Mouse (Mus musculus) urinary bladder, adult 2 months (tissue): ENCODE data around the gene Large1. TPM values are rescaled to one million over a fixed set of nuclear protein-coding genes. Genes with fewer than 3 reads are reported as not detected.
"Not testable (repeated sequence)": the region's sequence is repeated elsewhere in the genome, so short reads cannot be mapped to it uniquely, and the experiment has no call there.

ENCODE experiments used
- DNase-seq: peaks from one replicate; pipeline ENCODE4 v3.0.0; 2022; ENCODE audit warnings: low spot score
- polyA plus RNA-seq: library from polyadenylated mRNA; depleted of rRNA; stranded (reverse); fragments of >200 nt; gene quantifications from 2 replicates; pipeline ENCODE4 v1.2.3, GENCODE M21; 2012

Large1 gene
- polyA plus RNA-seq, 1 experiment: 20.4 TPM

DNA sequence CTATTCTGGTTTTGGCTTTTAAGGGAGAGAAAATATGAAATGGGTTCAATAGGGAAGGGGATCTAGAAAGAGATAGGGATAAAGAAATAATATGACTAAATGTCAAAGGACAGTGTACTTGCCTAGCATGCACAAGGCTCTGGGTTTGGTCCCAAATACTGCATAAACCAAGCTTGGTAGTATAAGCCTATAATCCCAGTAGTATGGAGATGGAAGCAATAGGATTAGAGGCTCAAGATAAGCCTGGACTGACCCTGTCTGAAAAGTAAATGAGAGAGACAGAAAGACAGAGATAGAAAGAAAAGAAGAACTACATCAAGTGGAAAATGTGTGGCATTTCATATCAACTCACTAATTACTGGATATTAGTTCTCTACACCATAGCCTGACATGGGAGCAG, 180.7 kb downstream of the Large1 start:
- DNase-seq: no peak

DNA sequence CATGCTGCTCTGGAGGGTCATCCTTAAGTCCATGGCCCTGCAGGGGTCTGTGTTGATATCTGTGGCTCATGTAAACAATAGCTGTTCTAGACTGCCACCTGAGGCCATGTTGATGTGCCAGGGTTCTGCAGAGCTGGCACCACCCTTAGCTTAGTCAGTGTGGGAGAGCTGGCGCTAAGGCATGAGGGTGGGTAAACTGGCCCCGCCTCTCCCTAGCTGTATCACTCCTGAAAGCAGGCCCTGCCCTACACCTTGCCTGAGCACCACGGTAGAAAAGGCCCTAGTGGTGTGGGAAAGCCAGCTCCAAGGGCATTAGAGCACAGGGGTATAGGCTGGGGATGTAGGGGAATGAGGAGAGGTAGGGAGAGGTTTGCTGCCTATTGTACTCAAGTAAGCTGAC, 191.3 kb downstream of the Large1 start:
- no peak for DNase-seq

DNA sequence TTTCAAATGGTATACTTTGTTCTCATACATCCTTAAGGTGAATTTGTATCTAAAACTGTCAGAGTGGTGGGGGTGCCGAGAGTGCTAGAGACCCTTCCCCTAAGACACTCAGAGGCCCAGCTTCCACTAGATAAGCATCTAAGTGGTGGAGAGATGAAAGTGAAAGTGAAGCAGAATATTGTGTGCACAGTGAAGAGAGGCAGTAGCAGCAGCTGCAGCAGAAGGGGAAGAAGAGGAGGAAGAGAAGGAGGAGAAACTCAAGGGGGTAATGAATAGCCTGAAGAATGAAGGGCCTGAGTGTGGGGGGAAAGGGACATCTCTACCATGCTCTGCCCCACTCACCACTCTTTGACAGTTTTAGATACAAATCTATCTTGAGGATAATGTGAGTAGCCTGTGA, 191.8 kb downstream of the Large1 start:
- DNase-seq: no peak

DNA sequence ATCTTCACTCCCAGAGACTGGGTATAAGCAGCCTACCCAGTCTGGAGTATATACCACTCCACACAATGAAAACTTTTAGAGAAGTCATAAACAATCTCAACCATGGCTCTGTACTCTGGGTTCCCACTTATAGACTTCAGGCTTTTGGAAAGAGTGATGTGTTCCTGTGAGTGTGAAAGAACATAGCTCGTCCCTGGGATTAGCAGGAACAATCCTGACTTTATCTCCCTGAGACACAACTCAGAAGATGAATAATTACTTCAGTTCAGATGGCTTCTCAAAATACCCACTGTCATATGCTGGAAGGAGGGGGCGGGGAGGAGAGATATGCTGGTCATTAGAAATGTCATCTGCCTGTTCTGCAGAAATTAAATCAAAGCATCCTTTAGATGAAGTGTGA, 192.4 kb downstream of the Large1 start:
- DNase-seq: no peak

DNA sequence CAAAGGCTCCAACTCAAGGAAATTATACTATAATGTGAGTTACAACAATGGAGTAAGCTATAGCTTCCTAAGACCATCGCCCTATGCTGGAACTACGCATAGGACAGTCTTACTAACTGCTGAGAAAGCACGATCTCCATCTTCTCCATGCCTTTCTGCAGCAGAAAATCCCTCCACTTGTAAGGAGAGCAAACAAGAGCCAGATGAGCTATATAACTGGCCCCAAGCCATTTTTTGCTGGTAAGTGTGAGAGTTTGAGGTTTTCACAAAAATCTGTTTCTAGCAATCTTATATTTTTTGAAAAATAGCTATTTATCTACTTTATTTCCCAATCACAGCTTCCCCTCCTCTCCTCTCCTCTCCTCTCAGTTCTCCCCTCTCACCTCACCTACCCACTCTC, 206.1 kb downstream of the Large1 start:
- DNase-seq: no peak

DNA sequence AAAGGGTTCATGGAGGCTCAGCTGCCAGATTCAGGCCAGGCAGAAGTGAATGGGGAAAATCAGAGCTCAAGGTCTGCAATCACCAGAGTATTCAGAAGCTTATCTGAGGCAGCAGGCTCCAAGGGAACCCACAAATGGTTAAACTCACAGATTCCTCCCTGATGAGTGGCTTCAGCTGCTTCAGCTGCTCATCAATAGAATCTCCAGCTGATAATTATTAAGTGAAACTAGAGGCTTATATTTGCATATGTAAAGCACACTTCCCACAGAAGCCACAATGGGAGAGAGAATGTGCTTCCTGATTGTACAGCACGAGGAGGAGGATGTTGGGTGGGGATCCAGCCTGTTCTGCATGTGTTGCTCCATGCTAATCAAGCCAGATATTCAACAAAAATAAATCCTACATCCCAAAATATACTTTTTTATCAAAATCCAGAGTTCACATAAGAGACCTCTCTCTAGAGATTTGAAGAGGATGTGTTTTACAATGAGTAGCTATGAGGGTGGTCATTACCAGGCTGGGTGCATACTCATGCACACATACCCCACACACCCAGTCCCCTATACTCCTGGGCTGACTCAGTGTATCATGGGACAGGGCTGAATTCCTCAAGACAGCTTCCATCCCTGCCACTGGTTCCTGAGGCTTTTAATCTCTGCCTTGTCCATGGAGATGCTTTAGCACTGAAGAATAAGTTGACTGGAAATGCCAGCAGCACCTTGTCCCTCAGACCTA, 210.5 kb downstream of the Large1 start:
- DNase-seq: no peak

DNA sequence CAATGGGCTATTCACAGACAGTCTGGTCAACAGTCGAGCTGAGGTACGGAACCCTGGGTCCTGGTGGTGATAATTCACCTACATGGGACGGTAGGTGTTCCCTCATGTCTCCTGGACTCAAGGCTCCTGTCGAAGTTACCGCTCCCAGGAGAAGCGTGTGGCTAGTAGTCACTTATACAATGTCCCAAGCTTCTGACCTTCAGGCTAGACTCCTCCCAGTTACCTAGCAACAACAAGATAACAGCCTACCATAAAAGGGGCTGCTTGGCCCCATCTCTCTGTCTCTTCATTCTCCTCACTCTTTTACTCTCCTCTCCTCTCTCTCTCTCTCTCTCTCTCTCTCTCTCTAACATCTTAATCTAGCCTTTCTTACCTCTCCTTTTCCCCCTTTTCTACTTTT, 217.9 kb downstream of the Large1 start:
- no peak for DNase-seq

DNA sequence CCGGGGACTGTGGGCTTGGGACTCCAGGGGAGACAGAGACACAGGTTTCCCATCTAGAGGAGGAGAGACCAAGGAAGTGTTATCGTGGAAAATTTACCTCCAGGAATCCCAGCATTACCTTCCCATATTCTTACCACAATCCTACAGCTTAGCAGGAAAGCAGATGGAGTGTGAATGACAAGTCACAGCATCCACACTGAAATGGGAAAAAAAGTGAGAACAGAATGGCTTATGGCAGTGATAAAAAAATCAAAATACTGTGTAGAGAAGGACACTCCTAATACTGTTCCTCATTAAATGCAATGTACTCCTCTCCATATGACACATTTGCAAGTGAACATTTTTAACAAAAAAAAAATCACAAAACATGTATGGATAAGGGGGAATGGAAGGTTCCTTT, 221.3 kb downstream of the Large1 start:
- no peak for DNase-seq

DNA sequence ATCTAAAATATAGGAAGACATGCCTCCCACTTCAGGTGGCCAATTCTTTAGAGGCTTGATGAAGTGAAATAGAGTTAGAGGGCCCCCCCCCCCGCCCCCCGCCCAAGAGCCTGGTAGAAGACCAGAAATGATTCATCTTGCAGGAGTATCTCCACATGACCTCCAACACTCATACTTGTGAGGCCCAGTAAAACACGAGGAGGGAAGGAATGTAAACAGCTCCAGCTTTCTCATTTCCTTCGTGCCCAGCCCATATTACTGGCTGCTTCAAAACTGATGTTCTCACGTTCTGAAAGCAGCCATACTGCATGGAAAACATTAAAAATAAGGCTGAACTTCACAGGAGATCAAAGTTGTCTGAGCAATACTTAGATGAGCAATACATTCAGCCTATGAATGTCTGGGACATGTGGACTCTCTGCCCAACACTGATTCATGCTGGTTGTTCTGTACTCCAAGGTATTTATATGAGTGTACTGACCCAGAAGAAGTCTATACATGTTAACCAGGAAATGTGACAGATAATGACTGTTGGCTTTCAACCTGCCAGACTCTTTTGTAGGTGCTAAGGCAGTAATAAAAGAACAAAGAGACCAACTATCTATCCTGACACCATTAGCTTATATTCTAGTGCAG, 229.4 kb downstream of the Large1 start:
- DNase-seq: no peak

DNA sequence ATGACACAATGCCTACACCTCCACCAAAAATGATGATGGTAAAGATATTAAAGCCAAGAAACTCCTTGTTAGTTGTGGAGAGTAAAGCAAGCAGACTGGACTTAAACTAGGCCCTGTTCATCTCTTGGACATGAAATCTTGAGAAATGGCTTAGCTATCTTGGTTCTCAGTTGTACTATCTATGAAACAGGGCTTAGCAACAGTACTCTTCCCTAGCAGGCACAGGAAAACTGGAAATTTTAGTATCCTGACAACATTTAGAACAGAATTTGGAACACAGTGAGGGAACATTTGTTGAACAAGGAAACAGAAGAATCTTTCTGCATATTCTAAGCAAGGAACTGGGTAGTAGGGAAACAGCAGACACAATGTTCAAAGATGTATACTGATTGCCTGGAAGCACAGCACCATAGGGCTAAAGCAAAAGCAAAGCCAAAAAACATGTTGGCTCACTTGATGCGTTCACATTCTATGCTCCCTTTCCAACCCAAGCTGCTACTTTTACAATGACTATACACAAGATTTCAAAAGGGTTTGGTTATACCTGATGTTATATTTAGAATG, 240.9 kb downstream of the Large1 start:
- DNase-seq: no peak

DNA sequence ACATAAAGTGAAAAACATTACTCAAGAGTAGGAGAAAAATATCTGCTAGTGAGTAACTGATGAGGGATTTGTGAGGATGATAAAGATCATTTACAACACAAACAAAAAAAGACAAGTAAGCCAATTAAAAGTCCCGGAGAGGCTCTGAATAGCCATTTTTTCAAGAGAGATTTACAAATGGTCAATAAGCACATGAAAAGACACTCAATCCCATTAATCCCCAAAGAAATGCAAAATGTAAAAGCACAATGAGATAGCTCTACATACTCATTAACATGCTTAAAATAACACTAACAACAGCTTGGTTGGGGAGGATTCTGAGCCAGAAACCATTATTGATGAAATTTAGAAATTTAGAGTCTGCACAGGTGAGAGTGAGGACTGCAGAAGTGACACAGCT, 249.3 kb downstream of the Large1 start:
- DNase-seq: no peak

DNA sequence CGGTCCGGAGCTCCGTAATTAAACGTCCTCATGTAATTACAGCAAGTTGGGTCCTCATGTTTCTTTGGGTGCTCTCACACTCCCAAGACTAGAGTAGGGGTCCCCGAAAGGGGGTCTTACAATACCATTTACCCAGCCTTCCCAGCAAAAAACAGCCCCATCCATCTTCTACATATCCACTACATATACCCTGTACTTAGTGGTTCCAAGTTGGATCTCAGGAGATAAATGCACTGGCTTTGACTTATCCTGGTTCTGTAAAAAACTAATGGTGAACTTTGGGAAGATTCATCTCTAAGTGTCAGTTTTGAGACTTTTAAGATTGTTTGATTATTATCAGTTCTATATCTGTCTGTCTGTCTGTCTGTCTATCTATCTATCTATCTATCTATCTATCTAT, 252.3 kb downstream of the Large1 start:
- DNase-seq: no peak

DNA sequence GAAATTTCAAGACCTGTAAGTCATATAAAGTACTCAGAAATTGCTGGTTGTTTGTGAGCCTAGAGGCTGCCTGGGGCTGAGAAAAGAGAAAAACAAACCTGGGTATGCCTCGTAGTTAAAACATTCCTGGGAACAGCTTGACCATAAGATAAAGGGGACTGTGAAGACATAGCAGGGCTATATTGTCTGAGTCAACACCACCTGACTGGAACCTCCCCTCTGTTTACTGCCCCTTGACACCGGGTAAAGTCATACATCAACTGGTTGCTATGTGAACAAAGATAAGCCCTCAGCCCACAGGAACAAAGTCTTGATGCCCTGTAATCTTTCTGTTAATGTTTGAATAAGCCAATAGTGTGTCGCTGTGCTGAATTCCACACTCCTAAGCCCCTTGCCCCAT, 252.7 kb downstream of the Large1 start:
- DNase-seq: not testable (repeated sequence)

DNA sequence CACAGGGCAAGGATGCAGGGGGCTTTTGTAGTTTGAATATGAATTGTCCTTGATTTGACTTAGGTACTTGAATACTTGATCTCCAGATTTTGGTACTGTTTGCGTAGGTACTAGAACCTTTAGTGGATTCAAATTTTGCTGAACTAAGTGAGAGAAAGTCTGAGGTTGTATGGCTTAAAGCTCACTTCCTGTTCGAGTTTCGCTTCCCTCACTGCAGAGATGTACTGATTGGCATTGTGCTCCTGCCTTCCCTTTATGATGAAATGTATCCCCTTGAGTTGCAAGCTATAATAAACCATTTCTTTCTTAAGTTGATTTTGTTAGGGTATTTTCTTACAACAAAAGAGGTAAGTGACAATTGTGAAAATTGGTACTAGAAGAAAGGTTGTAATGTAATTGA, 253.8 kb downstream of the Large1 start:
- no peak for DNase-seq

DNA sequence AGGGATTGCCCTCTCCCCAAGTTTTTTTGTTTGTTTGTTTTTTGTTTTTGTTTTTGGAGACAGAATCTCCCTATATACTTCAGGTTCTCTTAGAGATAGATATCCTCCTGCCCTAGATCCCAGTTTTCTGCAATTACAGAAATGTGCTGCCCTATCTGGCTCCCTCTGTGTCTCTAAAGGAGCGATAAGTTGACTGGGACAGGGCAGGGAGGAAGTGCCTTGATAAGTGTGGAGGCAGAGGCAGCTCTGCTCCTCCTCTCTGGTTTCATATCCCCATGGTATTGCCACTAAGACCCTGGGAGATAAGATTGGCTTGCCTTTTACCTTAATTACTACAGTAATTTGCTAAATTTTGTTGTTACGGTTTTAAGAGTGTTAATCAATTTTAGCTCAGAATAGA, 256.4 kb downstream of the Large1 start:
- DNase-seq: no peak

DNA sequence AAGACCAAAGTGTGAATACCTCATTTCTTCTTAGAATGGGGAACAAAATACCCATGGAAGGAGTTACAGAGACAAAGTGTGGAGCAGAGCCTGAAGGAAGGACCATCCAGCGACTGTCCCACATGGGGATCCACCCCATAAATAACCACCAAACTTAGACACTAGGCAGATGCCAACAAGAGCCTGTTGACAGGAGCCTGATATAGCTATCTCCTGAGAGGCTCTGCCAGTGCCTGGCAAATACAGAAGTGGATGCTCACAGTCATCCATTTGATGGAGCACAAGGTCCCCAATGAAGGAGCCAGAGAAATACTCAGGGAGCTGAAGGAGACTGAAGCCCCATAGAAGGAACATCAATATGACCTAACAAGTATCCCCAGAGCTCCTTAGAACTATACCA, 275.6 kb downstream of the Large1 start:
- not testable (repeated sequence) for DNase-seq

DNA sequence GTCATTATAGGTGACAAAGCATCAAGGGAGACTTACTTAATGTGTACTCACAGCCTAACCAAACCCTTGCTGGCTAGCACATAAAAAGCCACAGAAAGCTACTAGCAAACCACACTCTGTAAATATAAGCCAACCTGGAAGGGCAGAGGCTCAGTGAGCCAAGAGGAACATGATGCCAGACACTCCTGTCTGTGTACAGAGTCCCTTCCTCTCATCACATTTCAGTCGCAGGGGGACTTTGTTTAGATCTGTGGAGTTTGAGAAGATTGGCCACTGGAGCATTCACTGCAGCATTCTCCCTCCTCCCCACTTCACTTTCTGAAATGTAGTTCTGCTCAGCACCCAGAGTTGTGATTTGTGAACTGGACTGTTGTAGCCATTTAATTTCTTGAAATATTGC, 291.9 kb downstream of the Large1 start:
- no peak for DNase-seq

DNA sequence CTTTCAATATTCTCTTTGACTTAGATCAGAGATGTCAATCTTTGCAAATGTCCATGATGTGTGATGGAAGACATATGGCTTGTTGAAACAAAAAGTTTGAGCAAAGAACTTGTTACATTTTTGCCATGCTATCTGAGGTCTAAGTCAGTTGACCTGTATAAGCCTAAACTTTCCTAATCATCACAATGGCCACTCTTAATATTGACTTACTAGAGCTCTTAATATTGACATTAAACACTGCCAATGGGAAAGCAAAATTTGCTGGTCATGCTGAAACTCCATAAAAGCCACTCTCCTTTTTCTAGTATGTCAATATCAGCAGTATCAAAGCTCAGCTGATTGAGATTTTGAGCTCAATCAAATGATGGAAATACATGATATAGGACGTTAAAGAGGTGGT, 298.6 kb downstream of the Large1 start:
- no peak for DNase-seq

DNA sequence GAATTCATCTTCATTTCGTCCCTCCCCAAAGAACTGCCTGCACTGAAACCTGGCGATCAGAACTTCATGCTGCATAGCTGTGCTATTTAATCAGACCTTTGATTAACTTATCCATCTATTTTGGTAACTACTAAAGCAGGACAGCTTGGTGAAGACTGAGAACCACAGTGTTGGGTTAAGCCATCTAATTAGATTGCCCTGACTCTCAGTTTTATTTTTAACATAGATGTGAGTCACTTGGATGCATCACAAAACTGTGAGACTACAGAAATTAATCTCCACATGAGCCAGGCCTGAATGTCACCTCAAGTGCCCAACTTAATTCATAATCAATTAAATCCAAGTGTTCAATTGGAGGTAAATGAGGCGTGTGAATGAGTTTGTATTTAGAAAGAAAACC, 299.5 kb downstream of the Large1 start:
- DNase-seq: no peak

DNA sequence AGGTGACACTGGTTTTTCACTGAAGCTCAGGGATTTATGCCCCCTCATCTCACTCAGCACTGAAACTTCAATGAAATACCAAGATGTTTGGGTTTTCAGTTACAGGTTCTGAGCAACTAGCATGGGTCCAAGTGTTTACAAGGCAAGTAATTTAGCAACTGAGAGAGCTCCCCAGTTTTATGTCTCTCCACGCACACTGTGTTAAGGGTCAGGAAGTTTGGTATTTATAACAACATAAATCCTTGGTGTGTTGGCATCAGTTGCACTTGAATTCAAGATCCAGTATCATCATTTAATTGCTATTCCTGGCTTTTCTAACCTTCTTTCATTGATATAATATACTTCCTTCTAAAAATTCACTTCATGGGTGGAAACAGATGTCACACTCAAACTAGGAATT, 300.9 kb downstream of the Large1 start:
- DNase-seq: no peak

DNA sequence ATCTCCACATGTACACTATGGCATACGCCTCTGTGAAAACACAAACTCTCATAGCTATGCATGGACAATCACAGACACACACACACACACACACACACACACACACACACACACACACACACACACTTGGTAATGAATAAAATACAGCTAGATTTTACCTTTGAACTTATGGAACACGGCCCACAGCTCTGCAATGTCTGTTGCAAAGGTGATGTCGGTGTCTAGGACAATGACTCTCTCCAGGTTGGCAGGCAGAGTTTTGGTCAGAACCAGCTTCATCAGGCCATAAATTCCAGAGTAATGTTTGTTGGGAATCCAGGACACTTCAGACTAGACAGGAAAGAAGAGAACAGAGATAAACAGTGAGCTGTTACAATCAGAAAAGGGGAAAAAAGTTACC, 305.2 kb downstream of the Large1 start:
- DNase-seq: no peak

DNA sequence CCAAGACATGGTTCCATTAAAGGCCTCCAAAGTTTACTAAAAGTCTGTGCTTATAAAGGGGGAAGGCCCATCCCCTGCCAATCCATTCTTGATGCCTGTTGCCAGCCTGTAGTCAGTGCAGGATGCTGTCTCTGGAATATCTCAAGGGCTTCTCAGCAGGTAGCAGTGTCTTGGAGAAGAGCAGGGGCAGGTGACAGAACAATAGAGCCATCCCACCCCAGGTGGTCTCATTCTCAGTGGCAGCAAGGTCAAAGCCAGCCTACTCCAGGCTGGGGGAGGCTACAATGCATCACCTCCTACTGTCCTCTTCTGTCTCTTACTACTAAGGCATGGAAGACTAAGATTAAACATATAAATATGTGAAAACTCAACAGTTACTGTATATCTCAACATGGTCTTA, 323.6 kb downstream of the Large1 start:
- no peak for DNase-seq

DNA sequence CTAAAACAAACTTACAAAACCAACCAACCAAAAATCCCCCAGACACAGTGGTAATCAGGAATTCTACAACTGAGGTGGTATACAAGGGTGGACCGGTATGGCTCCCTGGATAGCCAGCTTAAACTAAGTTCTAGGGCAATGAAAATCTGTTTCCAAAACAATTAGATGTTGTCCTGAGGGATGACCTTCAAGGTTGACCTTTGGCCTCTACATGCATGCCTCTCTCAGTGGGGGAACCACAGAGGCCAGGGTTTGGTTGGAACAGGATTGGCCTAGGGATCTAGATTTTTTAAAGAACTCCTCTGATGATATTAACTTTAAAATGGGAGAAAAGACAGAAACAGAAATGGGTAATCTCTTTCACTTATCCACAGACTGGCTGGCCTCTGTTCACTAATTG, 335.1 kb downstream of the Large1 start:
- no peak for DNase-seq

DNA sequence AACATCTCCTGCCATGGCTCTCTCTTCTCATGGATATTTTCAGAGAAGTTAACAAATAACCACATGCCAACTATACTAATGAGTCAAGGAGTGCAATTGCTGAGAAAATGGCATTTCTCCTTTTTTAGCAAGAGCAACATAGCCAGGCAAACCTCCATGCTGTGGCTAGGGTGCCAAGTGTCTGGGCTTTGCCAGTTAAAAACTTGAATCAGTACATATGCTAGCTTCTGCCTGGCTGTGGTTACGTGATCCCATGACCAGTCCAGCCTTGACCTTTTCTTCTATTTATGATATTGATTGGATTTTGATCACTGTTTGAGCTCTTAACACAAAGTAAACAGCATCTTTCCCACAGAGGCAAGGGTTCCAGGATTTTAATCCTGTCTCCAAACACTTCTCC, 335.7 kb downstream of the Large1 start:
- no peak for DNase-seq
